Mouse (Mus musculus) forebrain, postnatal 0 days (tissue): ENCODE results near the gene Capns2. TPM values are rescaled to one million over a fixed set of nuclear protein-coding genes. Genes with fewer than 3 reads are reported as not detected.

ENCODE experiments used
- ATAC-seq: fragments of 200-750 bp; cut with Nextera tagmentation; 2 replicates; pipeline ENCODE4 v1.8.0; 2017; ENCODE audit warnings: mild to moderate bottlenecking, moderate library complexity
- DNase-seq: peaks from one replicate; pipeline ENCODE4 v3.0.0-alpha.2; 2015
- H3K27ac ChIP-seq: fragments of 300-500 bp; sonication (generic); 2 replicates; pipeline ENCODE4 v1.5.1; 2014; ENCODE audit warnings: low read depth, mild to moderate bottlenecking, antibody characterized with exemption, low read length, moderate library complexity, mixed read lengths
- H3K27me3 ChIP-seq: fragments of 300-500 bp; sonication (generic); 2 replicates; pipeline ENCODE4 v1.6.1; 2014; ENCODE audit warnings: mild to moderate bottlenecking, low read length, mixed read lengths; ENCODE audit not compliant: insufficient read depth
- H3K36me3 ChIP-seq: fragments of 300-500 bp; sonication (generic); 2 replicates; pipeline ENCODE4 v1.6.1; 2014; ENCODE audit warnings: mild to moderate bottlenecking, moderate library complexity; ENCODE audit not compliant: insufficient read depth
- H3K4me1 ChIP-seq: fragments of 300-500 bp; sonication (generic); 2 replicates; pipeline ENCODE4 v1.6.1; 2014; ENCODE audit warnings: antibody characterized with exemption; ENCODE audit not compliant: insufficient read depth
- H3K4me2 ChIP-seq: fragments of 300-500 bp; sonication (generic); 2 replicates; pipeline ENCODE4 v1.6.1; 2014; ENCODE audit warnings: low read depth, mild to moderate bottlenecking, moderate library complexity
- H3K4me3 ChIP-seq: fragments of 300-500 bp; sonication (generic); 2 replicates; pipeline ENCODE4 v1.5.1; 2014; ENCODE audit warnings: low read depth, low read length, mixed read lengths
- H3K9ac ChIP-seq: fragments of 300-500 bp; sonication (generic); 2 replicates; pipeline ENCODE4 v1.6.1; 2014; ENCODE audit warnings: mild to moderate bottlenecking
- H3K9me3 ChIP-seq: fragments of 300-500 bp; sonication (generic); 2 replicates; pipeline ENCODE4 v1.6.1; 2016; ENCODE audit warnings: low read length
- CTCF ChIP-seq: sonication (generic); IDR thresholded peaks from 2 replicates; pipeline ENCODE4 v1.5.1; 2016; ENCODE audit warnings: antibody characterized with exemption, control low read depth, low read depth
- WGBS: fragments of 180-500 bp; shearing (Covaris S2); extraction: QIAGEN DNeasy Blood & Tissue Kit; methylation state at CpG from one replicate; pipeline ENCODE4 v1.1.7; 2014; 5-methylcytosine and 5-hydroxymethylcytosine counted together
- microRNA-seq, 2 experiments: library from miRNA; unstranded; fragments of <30 nt; microRNA quantifications; one replicate each; pipeline ENCODE4; 2016
- polyA plus RNA-seq: library from polyadenylated mRNA; unstranded; fragments of >200 nt; fragmentation: Nextera tagmentation; extraction: Ambion mirVana; gene quantifications from 2 replicates; pipeline ENCODE4 v1.2.1, GENCODE M21; 2015
- total RNA-seq: library from RNA; depleted of rRNA; stranded (reverse); fragments of >200 nt; gene quantifications from 2 replicates; pipeline ENCODE4 v1.2.3, GENCODE M21; 2014; rRNA removed

Gene Capns2
- total and polyA plus RNA-seq, 2 experiments from 2014 or later: 1.8 TPM; not detected in 1

GRCm38 (mm10) chr8:92928986-92929385 is 27.8 kb downstream of the Capns2 start:
- Histone ChIP-seq H3K27me3 (no peaks in the 10 kb centered on the region), H3K36me3 (no peaks in the 10 kb centered on the region), H3K4me3 (no peak overlapping the region), H3K9ac (no peak overlapping the region), H3K27ac (no peak overlapping the region), H3K9me3 (no peaks in the 10 kb centered on the region), H3K4me2 (no peak overlapping the region), H3K4me1 (no peaks in the 10 kb centered on the region)
- TF ChIP-seq CTCF: no peak
- 71% methylated on average over 4 of the region's 4 CpGs for WGBS
- DNase-seq (no peak), ATAC-seq (no peak)

GRCm38 (mm10) chr8:92938056-92938455 is 36.8 kb downstream of the Capns2 start:
- peak; percentile 4 for DNase-seq
- H3K9ac ChIP-seq: no peak overlapping the region
- 75% methylated on average over 4 of the region's 4 CpGs for WGBS
- H3K4me1 ChIP-seq: no peaks in the 10 kb centered on the region
- no peaks in the 10 kb centered on the region for H3K9me3 ChIP-seq
- H3K27me3 ChIP-seq: no peaks in the 10 kb centered on the region; the same call in 1 of the 2 replicates
- H3K4me2 ChIP-seq: no peak overlapping the region
- no peak for TF ChIP-seq CTCF
- no peak for ATAC-seq
- no peak overlapping the region for H3K4me3 ChIP-seq
- H3K27ac ChIP-seq: no peak overlapping the region
- H3K36me3 ChIP-seq: no peaks in the 10 kb centered on the region

- no peaks in the 10 kb centered on the region for H3K4me1 ChIP-seq
- 89% methylated on average over 4 of the region's 4 CpGs for WGBS
- ATAC-seq (no peak), DNase-seq (no peak)
- no peaks in the 10 kb centered on the region for H3K27me3 ChIP-seq
- no peak overlapping the region for H3K9ac ChIP-seq
- H3K9me3 ChIP-seq: no peaks in the 10 kb centered on the region
- H3K27ac ChIP-seq: no peak overlapping the region
- H3K36me3 ChIP-seq: no peaks in the 10 kb centered on the region
- no peak for TF ChIP-seq CTCF
- no peak overlapping the region for H3K4me2 ChIP-seq
- no peak overlapping the region for H3K4me3 ChIP-seq
Observed at GRCm38 (mm10) chr8:92949071-92949470, 47.9 kb downstream of the Capns2 start.

- no peak for ATAC-seq
- 60% methylated on average over 12 of the region's 12 CpGs for WGBS
- Histone ChIP-seq H3K36me3 (no peaks in the 10 kb centered on the region), H3K27me3 (no peaks in the 10 kb centered on the region), H3K4me3 (no peak overlapping the region), H3K4me2 (no peak overlapping the region), H3K4me1 (no peaks in the 10 kb centered on the region), H3K9me3 (no peaks in the 10 kb centered on the region), H3K9ac (no peak overlapping the region), H3K27ac (no peak overlapping the region)
- DNase-seq: no peak
- no peak for TF ChIP-seq CTCF
Observed at GRCm38 (mm10) chr8:92950639-92951371, 49.6 kb downstream of the Capns2 start.

Small RNAs within 50 kb of the gene (microRNA-seq; reads per million reads assigned to microRNA genes)
- 0 reads per million in 2 experiments for gene Gm22151

Other genes with a start within 250 kb of the Capns2 start
- gene Irx6, start 227.1 kb upstream of the Capns2 start, total RNA-seq: 0.46 and 1.4 TPM in 2 replicates
- gene Irx6, start 227.1 kb upstream of the Capns2 start, polyA plus RNA-seq: 0.11 and 0.68 TPM in 2 replicates
- 11.3 and 19.5 TPM in 2 replicates for gene Mmp2, start 74.1 kb upstream of the Capns2 start, total RNA-seq
- 12.0 and 14.2 TPM in 2 replicates for gene Mmp2, start 74.1 kb upstream of the Capns2 start, polyA plus RNA-seq
- gene Lpcat2, start 46.1 kb upstream of the Capns2 start, total RNA-seq: 7.2 and 10.3 TPM in 2 replicates
- 7.3 and 9.8 TPM in 2 replicates for gene Lpcat2, start 46.1 kb upstream of the Capns2 start, polyA plus RNA-seq
- gene Slc6a2, start 58.7 kb downstream of the Capns2 start, total RNA-seq: 0.08 TPM in 1 of 2 replicates, not detected in the other
- gene Slc6a2, start 58.7 kb downstream of the Capns2 start, polyA plus RNA-seq: not detected in 2 replicates
- gene Ces1a, start 146.8 kb downstream of the Capns2 start, total RNA-seq: not detected in 2 replicates
- gene Ces1a, start 146.8 kb downstream of the Capns2 start, polyA plus RNA-seq: not detected in 2 replicates
- not detected in 2 replicates for gene Ces1b, start 178.6 kb downstream of the Capns2 start, total RNA-seq
- not detected in 2 replicates for gene Ces1b, start 178.6 kb downstream of the Capns2 start, polyA plus RNA-seq
- not detected in 2 replicates for gene Ces1c, start 229.9 kb downstream of the Capns2 start, total RNA-seq
- not detected in 2 replicates for gene Ces1c, start 229.9 kb downstream of the Capns2 start, polyA plus RNA-seq